Mouse (Mus musculus) heart, embryonic 11.5 days (tissue): Measurements from ENCODE around the gene Gm10382. TPM values are rescaled to one million over a fixed set of nuclear protein-coding genes. Genes with fewer than 3 reads are reported as not detected.

Experiments used
- ATAC-seq: fragments of 200-750 bp; cut with Nextera tagmentation; replicated peaks from 2 replicates; pipeline ENCODE4 v1.8.0; 2017; ENCODE audit warnings: moderate library complexity; ENCODE audit not compliant: insufficient number of reproducible peaks, low FRiP score, low TSS enrichment
- H3K27ac ChIP-seq: fragments of 300-500 bp; sonication (generic); 2 replicates; pipeline ENCODE4 v1.5.1; 2014; ENCODE audit warnings: mild to moderate bottlenecking, low read depth, low read length
- H3K27me3 ChIP-seq: fragments of 300-500 bp; sonication (generic); 2 replicates; pipeline ENCODE4 v1.6.1; 2014; ENCODE audit warnings: mild to moderate bottlenecking, low read length, mixed read lengths; ENCODE audit not compliant: control insufficient read depth, insufficient read depth
- H3K36me3 ChIP-seq: fragments of 300-500 bp; sonication (generic); 2 replicates; pipeline ENCODE4 v1.6.1; 2014; ENCODE audit warnings: mild to moderate bottlenecking, low read length, moderate library complexity, mixed read lengths; ENCODE audit not compliant: control insufficient read depth, insufficient read depth
- H3K4me1 ChIP-seq: fragments of 300-500 bp; sonication (generic); 2 replicates; pipeline ENCODE4 v1.6.1; 2014; ENCODE audit warnings: low read length; ENCODE audit not compliant: control insufficient read depth, insufficient read depth
- H3K4me2 ChIP-seq: fragments of 300-500 bp; sonication (generic); 2 replicates; pipeline ENCODE4 v1.6.1; 2014; ENCODE audit warnings: mild to moderate bottlenecking, moderate library complexity
- H3K4me3 ChIP-seq: fragments of 300-500 bp; sonication (generic); 2 replicates; pipeline ENCODE4 v1.5.1; 2014; ENCODE audit warnings: low read depth, low read length
- H3K9ac ChIP-seq: fragments of 300-500 bp; sonication (generic); 2 replicates; pipeline ENCODE4 v1.6.1; 2014; ENCODE audit warnings: mild to moderate bottlenecking, low read depth, low read length, moderate library complexity
- H3K9me3 ChIP-seq: fragments of 300-500 bp; sonication (generic); replicated peaks from 2 replicates; pipeline ENCODE4 v1.6.1; 2016; ENCODE audit warnings: low read length; ENCODE audit not compliant: control insufficient read depth
- WGBS: fragments of 180-500 bp; shearing (Covaris S2); extraction: QIAGEN DNeasy Blood & Tissue Kit; methylation state at CpG from one replicate; pipeline ENCODE4 v1.1.7; 2014; ENCODE audit not compliant: insufficient replicate concordance; 5-methylcytosine and 5-hydroxymethylcytosine counted together
- polyA plus RNA-seq: library from polyadenylated mRNA; unstranded; fragments of >200 nt; fragmentation: Nextera tagmentation; extraction: Ambion mirVana; gene quantifications from 2 replicates; pipeline ENCODE4 v1.2.1, GENCODE M21; 2014

Gene Gm10382
- polyA plus RNA-seq, 1 experiment from 2014 or later: 0.42 TPM

DNA sequence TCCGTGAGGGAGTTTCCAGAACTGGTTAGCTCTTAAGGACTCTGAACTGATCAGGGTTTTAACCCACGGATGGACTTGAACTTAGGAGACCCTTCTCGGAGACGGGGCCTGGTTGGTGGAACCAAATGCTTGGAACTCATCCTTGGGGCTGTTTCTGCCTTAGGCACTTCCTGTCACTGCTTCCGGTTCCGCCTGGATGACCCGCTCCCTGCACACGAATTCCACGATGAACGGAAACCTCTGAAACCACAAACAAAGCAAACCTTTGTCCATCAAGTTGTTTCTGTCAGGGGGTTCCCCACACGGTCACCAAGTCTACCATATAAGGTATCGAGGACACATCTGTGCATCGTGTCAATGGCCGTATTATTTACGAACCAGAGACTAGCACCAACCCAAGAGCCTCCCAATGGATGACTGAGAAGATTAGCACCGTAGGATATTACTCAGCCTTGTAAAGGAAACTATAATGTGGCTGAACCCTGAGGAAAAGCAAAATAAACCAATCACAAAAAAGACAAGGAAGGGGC is 28.1 kb upstream of the Gm10382 start:
- Histone ChIP-seq H3K27me3 (no peaks in the 10 kb centered on the region), H3K4me1 (0 out of 2 replicates have a peak, but pooled peaks cover 2% of the 10 kb centered on the region), H3K4me2 (no peak overlapping the region), H3K9me3 (peaks cover 2% of the 10 kb centered on the region; the same call in 1 of the 2 replicates), H3K9ac (no peak overlapping the region), H3K27ac (no peak overlapping the region), H3K4me3 (no peak overlapping the region), H3K36me3 (no peaks in the 10 kb centered on the region)
- 74% methylated on average over 16 of the region's 16 CpGs for WGBS
- no peak for ATAC-seq

- no peak overlapping the region for H3K9ac ChIP-seq
- H3K4me1 ChIP-seq: 0 out of 2 replicates have a peak, but pooled peaks cover 2% of the 10 kb centered on the region
- no peak overlapping the region for H3K4me3 ChIP-seq
- 56% methylated on average over 7 of the region's 7 CpGs for WGBS
- peaks cover 2% of the 10 kb centered on the region; the same call in 1 of the 2 replicates for H3K9me3 ChIP-seq
- peak overlapping the region; percentile 46; the same call in 1 of the 2 replicates for H3K27ac ChIP-seq
- ATAC-seq: no peak; the same call in 1 of the 2 replicates
- H3K27me3 ChIP-seq: no peaks in the 10 kb centered on the region
- H3K36me3 ChIP-seq: no peaks in the 10 kb centered on the region
- no peak overlapping the region for H3K4me2 ChIP-seq
Measured at GRCm38 (mm10) chr5:125363894-125364293, 25.2 kb upstream of the Gm10382 start.

- H3K4me2 ChIP-seq: no peak overlapping the region
- 57% methylated on average over 4 of the region's 4 CpGs for WGBS
- H3K27ac ChIP-seq: no peak overlapping the region
- no peak overlapping the region for H3K4me3 ChIP-seq
- peaks cover 2% of the 10 kb centered on the region; the same call in 1 of the 2 replicates for H3K9me3 ChIP-seq
- no peak overlapping the region for H3K9ac ChIP-seq
- H3K36me3 ChIP-seq: no peaks in the 10 kb centered on the region
- 0 out of 2 replicates have a peak, but pooled peaks cover 2% of the 10 kb centered on the region for H3K4me1 ChIP-seq
- H3K27me3 ChIP-seq: no peaks in the 10 kb centered on the region
- ATAC-seq: no peak
Measured at GRCm38 (mm10) chr5:125364851-125365429, 24.2 kb upstream of the Gm10382 start.

DNA sequence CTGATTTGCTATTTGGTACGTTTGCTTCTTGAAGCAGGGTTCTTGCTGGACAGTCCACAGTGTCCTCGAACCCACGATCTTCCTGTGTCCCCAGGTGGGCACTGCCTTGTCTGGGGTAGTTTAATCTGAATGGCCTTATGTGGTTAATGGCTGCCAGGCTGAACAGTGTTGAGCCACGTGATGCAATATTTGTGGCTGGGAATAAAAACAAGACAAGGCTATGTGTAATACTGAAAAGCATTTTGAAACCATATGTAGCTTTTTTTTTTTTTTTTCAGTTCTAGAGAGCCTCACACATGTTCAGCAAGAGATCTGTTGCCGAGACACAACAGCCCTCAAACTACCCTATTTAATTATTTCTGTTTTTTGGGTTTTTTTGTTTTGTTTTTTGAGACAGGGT is 21.0 kb upstream of the Gm10382 start:
- no peak overlapping the region for H3K9ac ChIP-seq
- H3K4me1 ChIP-seq: 0 out of 2 replicates have a peak, but pooled peaks cover 2% of the 10 kb centered on the region
- no peak for ATAC-seq
- no peak overlapping the region for H3K4me2 ChIP-seq
- no peak overlapping the region for H3K4me3 ChIP-seq
- H3K36me3 ChIP-seq: no peaks in the 10 kb centered on the region
- no peaks in the 10 kb centered on the region for H3K27me3 ChIP-seq
- H3K27ac ChIP-seq: no peak overlapping the region
- H3K9me3 ChIP-seq: peaks cover 2% of the 10 kb centered on the region; the same call in 1 of the 2 replicates
- WGBS: 70% methylated on average over 5 of the region's 5 CpGs

- no peak overlapping the region for H3K4me2 ChIP-seq
- no peak overlapping the region for H3K27ac ChIP-seq
- H3K27me3 ChIP-seq: no peaks in the 10 kb centered on the region
- H3K9ac ChIP-seq: no peak overlapping the region
- ATAC-seq: peak; percentile 27; the same call in 1 of the 2 replicates
- 0 out of 2 replicates have a peak, but pooled peaks cover 2% of the 10 kb centered on the region for H3K4me1 ChIP-seq
- H3K9me3 ChIP-seq: peaks cover 2% of the 10 kb centered on the region; the same call in 1 of the 2 replicates
- H3K4me3 ChIP-seq: no peak overlapping the region
- WGBS: 2% methylated on average over 4 of the region's 4 CpGs
- no peaks in the 10 kb centered on the region for H3K36me3 ChIP-seq
Measured at GRCm38 (mm10) chr5:125368568-125368967, 20.6 kb upstream of the Gm10382 start.

GRCm38 (mm10) chr5:125370950-125371693 is 18.0 kb upstream of the Gm10382 start:
- Histone ChIP-seq H3K4me3 (no peak overlapping the region), H3K27me3 (no peaks in the 10 kb centered on the region), H3K36me3 (no peaks in the 10 kb centered on the region), H3K9ac (no peak overlapping the region), H3K9me3 (no peaks in the 10 kb centered on the region), H3K4me2 (no peak overlapping the region), H3K4me1 (no peaks in the 10 kb centered on the region), H3K27ac (no peak overlapping the region)
- WGBS: 69% methylated on average over 7 of the region's 7 CpGs
- no peak for ATAC-seq

DNA sequence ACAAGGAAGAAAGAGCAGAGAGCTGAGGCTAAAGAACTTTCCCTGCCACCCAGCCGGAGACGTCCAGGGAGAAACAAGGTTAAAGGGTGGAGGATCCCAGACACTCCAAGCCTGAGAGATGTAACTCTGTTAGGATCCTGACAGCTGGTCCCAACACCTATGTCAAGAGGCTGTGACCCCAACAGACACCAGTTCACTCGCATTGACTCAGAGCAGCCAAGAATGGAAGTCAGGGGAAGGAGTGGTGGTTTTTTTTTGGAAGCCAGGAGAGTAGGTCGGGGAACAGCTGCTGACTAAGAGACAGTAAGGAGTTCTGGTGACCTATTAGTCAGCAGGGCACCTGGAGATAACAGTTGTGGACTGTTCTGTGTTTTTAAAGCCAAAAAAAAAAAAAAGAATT is 17.1 kb upstream of the Gm10382 start:
- no peak overlapping the region for H3K9ac ChIP-seq
- no peak for ATAC-seq

DNA sequence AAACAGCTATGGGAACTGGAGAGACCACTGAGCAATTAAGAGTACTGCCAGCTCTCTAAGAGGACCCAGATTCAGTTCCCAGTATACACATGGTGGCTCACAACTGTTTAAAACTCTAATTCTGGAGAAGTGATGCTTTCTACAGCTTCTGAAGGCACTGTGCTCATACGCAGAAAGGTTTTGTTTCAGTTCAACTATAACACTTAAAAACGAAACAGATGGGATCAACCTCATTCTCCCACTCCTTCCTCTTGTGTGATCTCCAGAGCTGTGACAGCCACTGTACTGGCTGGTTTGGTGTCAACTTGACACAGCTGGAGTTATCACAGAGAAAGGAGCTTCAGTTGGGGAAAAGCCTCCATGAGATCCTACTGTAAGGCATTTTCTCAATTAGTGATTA is 13.3 kb upstream of the Gm10382 start:
- no peak for ATAC-seq
- 85% methylated on average over 2 of the region's 2 CpGs for WGBS

More for the DNA sequence above, 17.1 kb upstream of the Gm10382 start:
- Histone ChIP-seq H3K36me3 (no peaks in the 10 kb centered on the region), H3K9me3 (no peaks in the 10 kb centered on the region), H3K27ac (no peak overlapping the region), H3K4me3 (no peak overlapping the region), H3K27me3 (no peaks in the 10 kb centered on the region), H3K4me1 (no peaks in the 10 kb centered on the region), H3K4me2 (no peak overlapping the region)
- 57% methylated on average over 4 of the region's 4 CpGs for WGBS

More for the DNA sequence above, 13.3 kb upstream of the Gm10382 start:
- no peaks in the 10 kb centered on the region for H3K27me3 ChIP-seq
- H3K4me2 ChIP-seq: no peak overlapping the region
- no peak overlapping the region for H3K4me3 ChIP-seq
- no peak overlapping the region for H3K27ac ChIP-seq
- H3K9me3 ChIP-seq: no peaks in the 10 kb centered on the region
- no peaks in the 10 kb centered on the region for H3K36me3 ChIP-seq
- no peaks in the 10 kb centered on the region for H3K4me1 ChIP-seq
- H3K9ac ChIP-seq: no peak overlapping the region
